Mouse (Mus musculus): ENCODE results near the gene Dnajc28.
A peak's percentile ranks its signal among the peaks of the same experiment; 100 is the strongest.

Dnajc28 gene

DNA sequence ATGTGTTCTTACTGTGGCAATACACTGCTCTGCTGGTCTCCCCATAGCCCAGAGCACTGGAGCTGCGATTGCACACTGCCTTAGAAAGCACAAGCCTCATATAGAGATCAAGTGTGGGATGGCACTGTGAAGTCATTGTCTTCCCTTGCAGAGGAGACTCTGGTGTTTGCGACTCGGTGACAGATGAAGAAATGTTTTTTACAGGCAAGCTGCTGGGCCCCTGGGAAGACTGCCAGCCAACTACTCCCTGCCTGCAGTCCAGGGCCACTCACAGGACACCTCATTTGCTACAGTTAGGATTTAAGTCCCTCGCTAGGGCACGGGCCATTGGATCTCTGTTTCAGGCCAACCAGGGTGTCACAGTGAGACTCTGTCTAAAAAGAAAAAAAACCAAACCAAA, 13.6 kb upstream of the Dnajc28 start:
- DNase-seq = no peak

DNA sequence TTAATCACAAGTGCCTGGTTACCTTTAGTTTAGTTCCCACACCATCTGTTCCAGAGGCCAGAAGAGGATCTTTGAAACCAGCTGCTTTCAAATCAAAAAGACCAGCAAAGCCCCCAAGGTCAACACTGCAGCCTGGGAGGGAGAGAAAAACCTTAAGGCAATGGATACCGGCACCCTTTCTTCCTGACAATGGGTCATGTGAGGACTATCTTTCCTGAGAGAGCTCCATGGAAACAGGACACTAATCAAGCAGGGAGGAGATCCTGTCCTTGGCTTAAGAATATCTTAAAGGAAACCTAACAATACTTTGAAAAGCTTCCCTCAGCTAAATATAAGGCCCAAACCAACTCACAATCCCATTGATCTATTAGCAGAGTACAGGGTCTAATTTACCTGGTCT, 11.8 kb upstream of the Dnajc28 start:
- no peak for DNase-seq

DNA sequence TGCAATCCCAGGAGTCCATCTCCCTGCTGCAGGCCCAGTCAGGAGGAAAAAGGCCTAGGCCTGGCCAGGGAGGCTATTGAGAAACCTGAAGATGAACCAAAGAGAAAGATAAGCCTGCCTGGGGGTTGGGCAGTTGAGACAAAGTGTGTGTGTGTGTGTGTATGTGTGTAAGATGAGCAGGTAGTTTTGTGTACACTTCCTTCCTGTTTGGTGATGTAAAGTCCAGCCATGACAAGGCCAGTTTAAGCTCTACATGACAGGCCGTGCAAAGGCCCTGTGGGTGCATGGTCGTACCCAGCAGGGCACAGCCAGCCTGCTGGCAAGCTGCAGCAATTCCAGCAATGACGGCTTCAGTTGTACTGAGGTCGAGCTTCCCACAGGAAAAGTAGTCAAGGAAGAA, 10.9 kb upstream of the Dnajc28 start:
- no peak for DNase-seq

DNA sequence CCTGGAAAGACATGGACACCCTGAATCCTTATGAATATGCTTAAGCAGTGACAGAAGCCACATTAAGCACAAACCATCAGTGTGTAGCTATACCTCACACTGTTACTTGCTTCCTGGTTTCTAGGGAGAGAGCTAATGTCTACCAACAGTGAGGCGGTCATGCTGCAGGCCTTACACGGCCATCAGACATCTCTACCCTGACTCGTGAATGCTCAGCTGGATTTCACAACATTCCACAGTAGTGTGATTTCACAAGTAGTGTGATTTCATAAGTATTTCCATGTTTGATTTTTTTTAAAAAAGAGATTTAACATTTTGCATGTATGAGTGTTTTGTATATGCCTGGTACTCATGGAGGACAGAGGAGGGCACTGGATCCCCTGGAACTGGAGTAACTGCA, 9.8 kb upstream of the Dnajc28 start:
- no peak for DNase-seq

DNA sequence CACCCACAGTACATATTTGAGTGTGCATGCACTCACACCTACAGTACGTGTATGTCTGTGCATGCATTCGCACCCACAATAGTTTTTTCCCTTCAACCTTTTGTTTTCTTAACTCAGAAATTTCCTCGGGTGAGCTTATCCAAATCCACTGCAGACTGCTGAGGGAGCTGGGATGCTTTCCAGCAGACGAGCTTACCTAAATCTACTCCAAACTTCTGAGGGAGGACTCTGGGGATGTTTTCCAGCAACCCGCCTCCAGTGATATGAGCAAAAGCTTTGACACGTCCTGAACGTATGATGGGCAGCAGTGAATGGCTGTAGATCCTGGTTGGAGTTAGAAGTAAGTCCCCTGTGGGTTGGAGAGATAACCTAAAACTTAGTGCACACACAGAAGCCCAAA, 9.0 kb upstream of the Dnajc28 start:
- no peak for DNase-seq

DNA sequence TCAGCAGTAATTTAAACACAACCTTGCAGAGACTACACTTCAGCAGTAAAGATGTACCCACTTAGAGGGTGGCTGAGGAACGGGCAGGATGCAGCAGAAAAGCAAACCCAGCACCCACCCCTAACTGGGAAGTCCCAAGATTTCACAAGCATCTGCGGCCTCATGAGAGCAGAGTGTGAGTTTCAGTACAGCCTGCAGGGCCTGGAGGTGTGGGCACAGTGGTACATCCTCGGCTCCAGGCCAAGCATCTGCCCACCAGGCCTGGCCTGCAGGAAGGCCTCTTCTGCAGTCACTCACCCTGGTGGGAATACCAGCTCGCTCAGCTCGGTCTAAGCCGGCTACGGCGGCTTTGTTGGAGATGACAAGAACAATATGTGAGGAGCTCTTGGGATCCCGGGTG, 4.2 kb upstream of the Dnajc28 start:
- no peak for DNase-seq

DNA sequence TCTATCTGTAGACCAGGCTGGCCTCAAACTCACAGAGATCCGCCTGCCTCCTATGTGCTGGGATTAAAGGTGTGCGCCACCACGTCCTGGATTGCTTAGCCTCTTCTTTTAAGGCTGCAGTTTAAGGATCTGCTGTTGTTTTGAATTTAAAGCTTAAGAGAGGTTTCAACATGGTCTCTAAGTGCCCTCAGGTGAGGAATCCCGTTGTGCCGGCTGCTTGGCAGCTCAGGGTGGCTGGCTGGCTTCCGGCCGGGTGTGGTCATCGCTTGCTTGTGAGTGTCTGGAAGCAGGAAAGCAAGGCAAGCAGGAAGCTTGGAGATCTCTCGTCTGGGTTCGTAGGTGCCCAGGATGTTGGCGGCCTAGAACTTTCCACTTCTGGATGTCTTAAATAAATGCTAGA, 2.2 kb upstream of the Dnajc28 start:
- no peak for DNase-seq

DNA sequence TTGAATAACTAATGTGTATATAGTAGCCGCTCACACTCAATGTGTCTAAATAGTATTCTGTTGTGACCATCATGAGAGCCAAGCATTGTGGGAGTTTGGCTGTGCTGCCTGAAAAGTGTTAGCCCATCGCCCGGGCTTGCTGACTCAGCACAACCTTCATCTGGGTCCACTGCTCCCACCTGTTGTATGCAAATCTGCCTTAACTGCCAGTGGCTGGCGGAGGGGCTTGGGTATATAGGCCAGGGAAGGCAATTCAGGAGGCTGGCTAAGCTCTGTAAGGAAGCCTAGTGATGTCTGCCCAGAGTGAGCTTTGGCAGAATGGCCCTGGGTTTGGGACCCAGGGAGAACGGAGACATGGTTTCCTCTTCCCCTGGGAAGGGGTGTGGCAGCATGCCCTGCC, 1.4 kb upstream of the Dnajc28 start:
- DNase-seq = no peak

DNA sequence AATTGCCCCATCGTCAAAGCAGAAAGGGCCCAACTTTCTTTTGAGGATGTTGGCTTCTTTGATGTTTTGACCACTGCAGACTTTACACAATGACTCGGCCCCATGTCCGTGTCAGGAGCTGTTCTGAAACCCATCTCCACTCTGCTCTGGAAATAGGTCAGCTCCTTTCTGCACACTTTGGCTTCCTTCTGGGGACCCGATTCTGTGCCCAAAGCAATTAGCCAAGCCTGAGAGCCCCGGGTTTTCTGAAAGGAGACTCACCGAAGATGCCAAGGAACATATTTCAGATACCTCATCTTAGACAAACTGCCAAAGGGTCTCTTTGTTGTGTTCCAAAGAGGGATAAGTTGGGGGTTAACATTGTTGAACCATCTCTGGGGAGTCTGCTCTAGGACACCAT, 4.3 kb downstream of the Dnajc28 start:
- no peak for DNase-seq

DNA sequence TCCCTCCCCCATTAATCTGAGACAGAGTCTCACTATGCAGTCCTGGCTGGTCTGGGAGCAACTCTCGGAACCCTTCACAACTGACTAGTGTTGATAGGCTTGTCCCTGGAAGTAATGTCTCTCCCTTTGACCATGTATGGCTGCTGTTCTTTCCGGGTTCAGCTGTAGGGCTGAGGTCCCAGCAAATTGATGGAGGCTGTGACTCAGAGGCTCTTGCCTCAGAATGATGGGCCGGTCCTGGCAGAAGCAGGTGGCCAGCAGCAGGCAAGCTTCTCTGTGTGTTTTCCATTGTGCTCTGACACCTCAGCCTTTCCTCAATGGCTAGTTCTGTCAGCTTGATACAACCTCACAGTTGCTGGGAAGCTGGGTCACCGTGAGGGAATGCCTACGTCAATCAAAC, 6.3 kb downstream of the Dnajc28 start:
- DNase-seq = no peak

DNA sequence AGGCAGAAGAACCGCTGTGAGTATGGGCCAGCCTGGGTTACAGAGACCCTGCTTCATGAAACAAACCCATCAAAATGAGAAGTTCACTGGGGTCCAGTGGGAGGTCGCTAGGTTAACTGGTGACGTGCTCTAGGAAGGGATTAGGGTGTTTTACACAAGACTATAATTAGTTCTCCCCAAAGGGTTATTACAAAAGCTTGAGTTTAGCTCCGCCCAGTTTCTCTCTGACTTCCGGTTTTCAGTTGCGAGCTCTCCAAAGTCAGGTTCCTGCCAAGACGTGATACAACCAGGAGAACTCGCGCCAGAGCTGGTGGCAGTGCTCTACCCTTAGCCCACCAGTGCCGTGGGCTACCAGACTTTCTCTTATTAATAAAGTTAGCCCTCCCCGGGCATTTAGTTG, 7.6 kb downstream of the Dnajc28 start:
- DNase-seq = no peak

DNA sequence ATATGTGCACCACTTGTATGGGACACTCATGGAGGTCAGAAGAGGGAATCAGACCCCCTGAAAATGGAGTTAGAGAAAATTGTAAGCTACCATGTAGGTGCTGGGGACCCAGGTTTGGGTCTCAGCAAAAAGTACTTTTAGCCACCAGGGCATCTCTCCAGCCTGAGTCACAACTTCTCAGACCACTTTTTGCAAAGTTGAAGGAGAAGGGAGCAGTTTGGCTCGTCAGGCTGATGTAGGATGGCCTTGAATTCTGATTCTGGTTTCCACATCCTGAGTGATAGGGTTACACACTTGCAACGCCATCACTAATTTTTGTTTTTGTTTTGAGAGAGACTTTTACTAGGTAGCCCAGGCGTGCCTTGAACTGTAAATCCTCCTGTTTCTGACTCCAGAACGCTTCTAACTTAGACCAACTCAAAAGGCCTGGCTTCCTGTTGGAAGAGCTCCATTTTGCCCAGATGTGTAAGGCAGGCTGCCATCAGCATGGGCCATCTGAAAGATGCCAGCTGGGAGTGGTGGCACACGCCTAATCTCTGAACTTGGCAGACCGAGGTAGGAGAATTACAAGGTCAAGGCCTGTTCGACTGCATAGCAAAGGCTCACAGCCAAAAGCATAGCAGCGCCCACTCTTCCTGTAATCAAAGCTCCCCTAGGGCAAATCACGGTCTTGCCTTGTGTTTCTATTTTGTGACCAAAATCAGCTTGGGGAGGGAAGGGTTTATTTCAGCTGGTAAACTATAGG, 9.2 kb downstream of the Dnajc28 start:
- peak; percentile 35 for DNase-seq

DNA sequence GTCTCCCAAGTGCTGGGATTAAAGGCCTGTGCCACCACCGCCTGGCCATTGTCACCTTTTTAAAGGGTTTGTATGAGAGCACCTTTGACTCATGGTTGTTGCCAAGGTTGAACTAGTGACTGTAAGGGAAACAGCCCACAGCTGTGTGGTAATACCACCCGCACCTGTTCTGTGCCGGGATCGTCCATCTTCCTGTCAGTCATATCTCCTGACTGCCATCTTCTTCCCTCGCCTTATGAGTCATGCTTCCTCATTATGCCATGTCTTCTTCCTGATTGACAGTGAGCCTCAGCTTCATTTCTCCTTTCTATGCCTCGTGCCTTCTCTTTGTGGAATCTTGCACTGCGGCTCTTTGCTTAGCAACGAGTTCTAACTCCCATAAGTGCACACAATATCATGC, 11.9 kb downstream of the Dnajc28 start:
- no peak for DNase-seq

DNA sequence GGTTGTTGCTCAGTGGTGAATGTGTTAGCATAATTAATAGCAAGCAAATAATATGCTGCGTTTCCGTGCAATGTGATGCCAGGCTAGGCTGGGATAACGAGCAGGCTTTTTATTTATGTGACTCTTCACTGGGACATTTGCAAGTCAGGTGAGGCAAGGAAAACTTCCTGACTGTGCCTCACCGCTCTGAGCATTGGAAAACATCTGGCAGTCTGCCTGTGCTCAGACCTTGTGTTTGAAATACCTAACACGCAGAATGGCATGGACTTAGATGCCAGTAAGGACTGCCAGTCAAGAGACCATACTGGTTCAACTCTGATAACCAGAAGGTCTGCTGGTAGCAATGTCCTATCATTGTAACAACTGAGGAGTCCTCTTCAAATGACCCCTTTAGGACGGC, 13.7 kb downstream of the Dnajc28 start:
- DNase-seq = peak; percentile 44

DNA sequence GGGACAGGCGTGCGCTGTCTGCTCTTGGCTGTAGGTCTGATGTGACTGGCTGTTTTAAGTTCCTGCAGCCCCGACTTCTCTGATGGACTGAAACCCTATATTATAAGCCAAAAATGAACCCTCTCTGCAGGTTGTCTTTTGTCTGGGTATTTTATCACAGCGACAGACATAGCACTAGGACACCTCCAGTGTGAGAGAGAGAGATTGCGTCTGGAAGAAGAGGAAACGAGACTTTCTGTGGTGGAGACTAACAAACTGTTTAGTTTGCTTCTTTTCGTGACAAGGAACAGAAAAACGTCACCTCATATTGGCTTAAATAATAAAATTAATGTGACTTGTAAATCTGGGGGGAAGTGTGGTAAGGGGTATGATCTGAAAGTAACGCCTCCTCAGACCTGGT, 17.1 kb downstream of the Dnajc28 start:
- DNase-seq = no peak

DNA sequence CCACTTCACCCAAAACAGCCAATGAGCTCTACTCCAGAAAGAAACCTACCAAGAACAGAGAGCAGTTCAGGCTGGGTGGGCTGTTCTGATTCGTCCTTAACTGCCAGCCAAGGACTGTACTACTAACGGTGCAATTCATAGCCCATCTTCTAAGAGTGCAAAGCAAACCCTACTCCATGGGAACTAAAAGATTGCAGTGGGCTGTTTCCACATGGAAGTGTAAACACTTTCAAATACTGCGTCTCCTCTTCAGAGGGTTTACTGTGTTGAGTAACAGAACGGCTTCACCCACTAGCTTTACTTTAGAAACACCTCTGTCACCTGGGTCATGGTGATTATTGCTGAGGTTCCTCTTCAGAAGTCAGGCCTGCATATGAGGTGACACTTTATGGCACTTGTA, 17.7 kb downstream of the Dnajc28 start:
- DNase-seq = no peak

DNA sequence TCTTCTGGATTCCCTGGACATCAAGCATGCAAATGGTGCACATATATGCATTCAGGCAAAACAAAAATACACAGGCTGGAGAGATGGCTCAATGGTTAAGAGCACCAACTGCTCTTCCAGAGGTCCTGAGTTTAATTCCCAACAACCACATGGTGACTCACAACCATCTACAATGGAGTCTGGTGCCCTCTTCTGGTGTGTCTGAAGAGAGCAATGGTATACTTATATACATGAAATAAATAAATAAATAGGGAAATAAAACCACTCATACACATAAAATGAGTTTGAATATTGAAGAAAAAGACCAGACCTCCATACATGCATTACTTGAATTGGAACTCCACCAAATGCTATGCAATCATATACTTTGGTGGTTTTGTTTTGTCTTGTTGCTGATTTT, 19.6 kb downstream of the Dnajc28 start:
- DNase-seq = no peak

DNA sequence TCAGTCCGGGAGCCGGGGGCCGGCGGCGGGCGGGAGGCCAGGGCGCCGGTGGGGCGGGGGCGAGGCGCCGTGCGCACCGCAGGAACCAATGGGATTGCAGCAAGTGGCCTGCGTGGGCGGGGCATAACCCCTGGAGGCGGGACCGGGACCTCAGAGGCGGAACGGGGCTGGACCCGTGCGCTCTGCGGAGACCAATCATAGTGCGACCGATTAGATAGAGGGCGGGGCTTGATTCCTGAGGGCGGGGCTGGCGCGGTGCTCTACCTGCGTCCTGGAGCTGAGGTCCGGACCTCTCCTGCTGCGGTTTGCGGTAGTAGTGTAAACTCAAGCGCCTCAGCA, 21.2 kb downstream of the Dnajc28 start, which contains the start of gene Tmem50b:
Tmem50b (minus strand) TSS at position 129 of the 339 bp plus-strand sequence.
- DNase-seq = peak; percentile 100

DNA sequence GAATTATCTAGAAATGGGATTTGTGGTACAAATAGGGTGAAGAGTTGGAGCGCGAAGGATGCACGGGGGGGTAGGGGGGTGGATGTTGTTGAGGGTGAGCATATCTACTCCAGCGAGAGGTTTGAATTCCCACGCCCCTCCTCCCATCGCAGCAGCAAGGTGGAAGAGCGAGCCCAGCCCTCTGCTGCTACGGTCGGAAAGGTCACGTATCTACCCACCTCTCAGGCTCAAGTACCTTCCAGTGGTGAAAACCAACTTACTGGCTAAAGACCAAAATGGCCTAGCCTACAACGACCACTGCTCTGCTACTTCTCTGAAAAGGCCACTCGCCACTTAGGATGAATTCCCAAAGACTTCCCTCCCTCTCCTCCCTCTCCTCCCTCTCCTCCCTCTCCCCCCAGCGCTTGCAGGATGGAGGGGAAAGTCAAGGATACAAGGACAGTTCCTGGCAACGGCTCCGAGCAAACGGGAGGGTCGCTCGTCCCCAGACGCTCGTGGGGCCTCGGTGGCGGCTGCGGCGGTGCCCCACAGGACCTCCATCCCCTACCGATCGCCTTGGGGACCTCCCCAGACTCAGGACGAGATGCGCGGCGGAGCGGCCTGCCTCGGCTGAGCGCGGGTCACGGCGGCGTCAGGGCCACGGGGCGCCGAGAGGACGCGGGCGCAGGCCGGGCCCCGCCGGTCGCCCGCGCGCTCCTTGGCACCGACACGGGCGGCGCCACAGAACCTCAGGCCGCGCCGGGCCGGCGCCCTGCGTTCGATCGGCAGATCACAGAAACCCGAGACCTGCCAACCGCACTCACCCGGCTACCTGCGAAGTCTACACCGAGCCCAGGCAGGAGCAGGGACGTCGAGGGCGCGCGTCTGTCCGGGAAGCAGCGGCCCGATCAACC, 21.8 kb downstream of the Dnajc28 start:
- DNase-seq = no peak

DNA sequence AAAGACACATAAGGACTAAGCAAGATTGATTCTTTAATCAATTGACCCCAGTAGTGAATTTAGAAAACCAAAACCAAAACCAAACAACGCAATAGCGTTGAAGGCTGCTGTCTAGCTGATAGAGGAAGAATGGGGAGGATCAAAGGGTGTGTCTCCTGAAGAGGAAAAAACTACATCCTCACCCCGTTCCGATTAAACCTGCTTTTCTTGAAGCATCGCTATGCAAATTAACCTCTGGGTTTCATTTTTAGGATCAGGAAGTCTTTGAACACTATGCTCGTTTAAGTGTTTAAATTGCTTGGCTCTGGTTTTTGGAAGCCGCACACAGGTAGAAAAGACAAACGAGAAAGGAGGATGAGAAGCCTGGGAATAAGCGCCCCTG, 22.4 kb downstream of the Dnajc28 start:
- DNase-seq = no peak

DNA sequence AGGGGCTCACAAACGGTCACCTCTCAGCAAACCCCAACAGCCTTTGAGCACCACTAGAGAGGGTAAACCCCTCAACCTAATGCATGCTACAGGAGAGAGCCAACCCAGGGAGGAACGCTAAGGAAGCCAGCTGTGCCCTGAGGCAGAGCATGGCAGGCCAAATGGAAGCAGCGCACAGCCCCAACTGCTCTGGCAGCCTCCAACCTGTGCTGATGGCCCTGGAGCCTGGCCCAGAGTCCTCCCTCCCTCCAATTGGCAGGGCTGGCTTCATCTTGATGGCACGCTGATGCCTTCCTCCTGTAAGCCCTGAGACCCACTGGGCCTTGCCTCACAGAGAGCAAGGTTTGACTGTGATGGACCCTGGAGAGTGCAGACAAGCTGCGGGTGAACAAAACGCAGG, 23.8 kb downstream of the Dnajc28 start:
- DNase-seq = no peak

DNA sequence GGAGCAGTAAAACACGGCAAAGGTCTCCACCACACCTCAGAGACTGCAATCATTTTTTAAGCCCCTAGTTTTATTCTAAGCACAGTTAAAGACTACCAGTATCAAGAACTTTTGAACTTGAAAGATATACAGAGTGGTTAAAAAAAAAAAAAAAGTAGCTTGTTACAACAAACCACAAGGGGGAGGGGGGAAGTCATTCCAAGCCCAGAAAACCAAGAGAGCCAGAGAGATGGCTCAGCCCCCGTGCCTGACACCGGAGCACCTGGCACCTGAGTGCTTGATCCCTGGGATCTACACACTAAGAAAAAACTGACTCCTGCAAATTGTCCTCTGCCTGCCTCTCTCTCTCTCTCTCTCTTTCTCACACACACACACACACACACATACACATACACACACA, 25.6 kb downstream of the Dnajc28 start:
- DNase-seq = no peak

DNA sequence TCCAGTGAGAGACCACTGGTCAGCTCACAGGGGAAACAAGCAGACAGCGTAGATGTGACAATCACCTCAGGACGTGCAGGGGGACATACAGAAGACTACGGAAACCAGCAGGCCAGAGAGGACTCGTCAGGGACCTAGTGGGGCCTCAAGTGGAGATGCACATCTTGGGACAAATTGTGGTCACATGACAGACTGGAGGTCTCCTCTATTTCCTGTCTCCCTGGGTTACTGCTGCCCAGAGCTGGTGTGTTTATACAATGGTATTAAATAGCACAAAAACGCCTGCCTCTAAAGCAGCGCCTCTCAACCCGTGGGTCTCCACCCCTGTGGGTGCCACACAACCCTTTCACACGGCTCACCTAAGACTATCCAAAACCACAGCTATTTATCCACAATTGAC, 26.7 kb downstream of the Dnajc28 start:
- DNase-seq = no peak

DNA sequence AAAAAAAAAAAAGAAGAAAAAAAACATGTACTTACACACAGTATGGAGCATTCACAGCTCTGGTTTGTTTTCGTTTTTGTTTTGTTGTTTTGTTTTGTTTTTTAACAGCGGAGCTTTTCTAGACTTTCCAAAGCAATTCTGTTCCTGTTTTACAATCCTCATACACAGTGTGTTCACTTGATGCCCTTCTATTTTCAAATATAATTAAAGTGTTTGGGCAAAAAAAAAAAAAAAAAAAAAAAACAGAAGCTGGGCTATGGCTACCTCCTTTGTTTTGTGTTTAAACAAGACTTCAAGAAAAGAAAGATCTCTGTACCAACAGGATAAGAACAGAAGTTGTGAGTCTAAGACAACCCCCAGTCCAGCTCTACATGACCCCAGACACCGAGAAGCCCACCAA, 30.1 kb downstream of the Dnajc28 start:
- no peak for DNase-seq

All from kidney, postnatal 10 days (tissue).